Mouse (Mus musculus) spleen, postnatal 10 days (tissue): ENCODE measurements around the gene Dab1.

ENCODE experiments used
- DNase-seq, 2 experiments: peaks; one replicate each; pipeline ENCODE4 v3.0.0; 2021 to 2022; ENCODE audit warnings: low spot score in 2 of 2

The Dab1 gene

GRCm38 (mm10) chr4:104450645-104451044 lies 831.5 kb downstream of the Dab1 start:
- DNase-seq = no peak

GRCm38 (mm10) chr4:104452587-104452986 lies 833.4 kb downstream of the Dab1 start:
- DNase-seq = no peak

DNA sequence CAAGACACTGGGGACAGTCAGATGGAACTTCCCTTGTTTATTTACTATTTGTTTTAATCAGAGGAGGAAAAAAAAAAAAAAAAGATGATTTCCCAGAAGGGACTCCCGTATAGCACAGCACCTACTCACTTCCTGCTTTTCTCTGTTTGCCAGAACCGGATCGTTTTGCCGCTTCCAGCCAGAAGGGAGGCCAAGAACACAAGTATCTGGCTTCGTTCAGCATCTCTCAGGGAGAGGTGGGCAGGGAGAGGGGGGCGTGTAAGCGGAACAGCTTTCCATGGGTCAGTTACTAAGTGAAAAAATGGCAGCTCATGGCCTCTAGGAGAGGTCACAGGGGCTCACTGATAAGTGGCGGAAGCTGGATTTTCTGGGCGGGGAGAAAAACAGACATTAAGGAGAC lies 836.0 kb downstream of the Dab1 start:
- DNase-seq = no peak

- no peak for DNase-seq
Observed at GRCm38 (mm10) chr4:104455760-104456159, 836.6 kb downstream of the Dab1 start.

GRCm38 (mm10) chr4:104456173-104456873 lies 837.2 kb downstream of the Dab1 start:
- no peak for DNase-seq

GRCm38 (mm10) chr4:104458726-104459125 lies 839.6 kb downstream of the Dab1 start:
- no peak for DNase-seq

- no peak for DNase-seq
Observed at GRCm38 (mm10) chr4:104461106-104462011, 842.2 kb downstream of the Dab1 start.

- DNase-seq = no peak
Observed at GRCm38 (mm10) chr4:104462932-104463780, 844.0 kb downstream of the Dab1 start.

DNA sequence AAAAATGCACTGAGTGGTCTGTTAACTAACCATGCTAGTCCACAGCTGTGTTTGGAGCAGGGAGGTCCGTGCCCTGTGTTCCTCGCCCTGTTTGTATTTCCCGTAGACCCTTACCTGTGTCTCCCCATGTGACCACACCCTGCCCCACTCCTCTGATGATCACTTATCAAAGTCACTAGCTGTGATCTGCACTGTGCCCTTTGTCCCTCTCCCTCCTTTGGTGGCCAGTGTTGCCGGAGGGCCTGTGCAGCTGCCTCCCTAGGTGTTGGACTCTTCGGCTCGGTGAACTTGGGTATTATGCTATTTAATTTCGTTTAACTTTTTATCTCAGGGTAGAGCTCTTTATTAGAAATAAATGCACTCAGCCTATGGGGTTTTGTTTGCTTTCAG lies 844.6 kb downstream of the Dab1 start:
- no peak for DNase-seq

DNA sequence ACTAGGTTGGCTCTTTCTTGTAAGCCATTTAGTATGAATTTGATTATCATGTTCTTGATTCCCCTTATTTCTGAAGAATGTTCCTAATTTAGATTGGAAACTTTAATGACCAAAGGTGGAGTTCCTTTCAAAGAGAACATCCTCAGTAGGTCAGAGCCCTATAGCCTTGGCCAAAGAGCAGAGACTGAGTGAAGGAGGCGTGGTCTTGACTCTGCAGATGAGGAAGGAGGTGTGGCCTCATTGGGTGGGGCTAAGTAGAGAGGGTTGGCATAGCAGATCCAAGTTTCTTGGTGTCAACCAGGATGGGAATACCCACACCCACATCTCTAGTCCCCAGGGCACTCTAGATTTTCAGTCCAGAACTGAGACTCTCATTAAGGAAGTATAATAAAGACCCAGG lies 846.4 kb downstream of the Dab1 start:
- DNase-seq = no peak

- no peak for DNase-seq
Observed at GRCm38 (mm10) chr4:104468666-104469065, 849.5 kb downstream of the Dab1 start.

- DNase-seq = no peak
Observed at GRCm38 (mm10) chr4:104472915-104473314, 853.8 kb downstream of the Dab1 start.

DNA sequence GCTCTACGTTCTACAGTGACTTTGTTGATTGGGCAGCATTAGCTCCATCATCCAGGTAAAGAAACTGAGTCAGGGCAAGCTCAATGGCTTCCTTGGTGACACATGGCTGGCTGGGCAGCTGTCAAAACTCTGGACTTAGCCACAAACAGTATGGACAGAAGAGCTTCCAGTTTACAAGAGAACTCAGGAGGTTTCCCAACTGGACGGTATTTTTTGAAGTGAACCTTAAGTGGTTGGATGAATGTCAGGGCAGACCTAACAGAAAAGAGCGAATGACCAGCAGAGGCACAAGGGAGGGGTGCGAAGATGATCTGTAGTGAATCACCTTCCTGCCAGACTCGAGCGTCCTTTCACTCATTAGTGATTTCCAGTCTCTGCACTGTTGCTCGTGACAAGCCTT lies 857.7 kb downstream of the Dab1 start:
- DNase-seq = no peak

DNA sequence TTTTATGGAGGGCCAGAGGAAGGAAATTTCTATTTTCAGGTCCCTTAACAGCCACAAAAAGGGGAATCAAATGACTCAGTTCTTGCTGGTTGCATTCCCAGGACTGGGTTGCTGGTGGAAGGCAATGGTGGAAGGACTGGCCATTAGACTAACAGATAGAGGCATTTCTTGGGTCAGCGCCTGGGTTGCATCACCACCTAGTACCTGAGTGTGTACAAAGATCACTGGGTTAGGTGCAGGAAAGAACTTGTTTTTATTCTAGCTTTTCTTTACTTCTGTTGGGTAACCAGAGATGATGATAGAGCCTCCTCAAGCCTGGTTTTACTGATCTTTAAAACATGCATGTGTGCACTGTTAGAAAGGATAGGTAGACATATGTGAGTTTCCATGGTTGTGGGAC lies 864.8 kb downstream of the Dab1 start:
- no peak for DNase-seq

- DNase-seq = no peak
Observed at GRCm38 (mm10) chr4:104497221-104497620, 878.1 kb downstream of the Dab1 start.

DNA sequence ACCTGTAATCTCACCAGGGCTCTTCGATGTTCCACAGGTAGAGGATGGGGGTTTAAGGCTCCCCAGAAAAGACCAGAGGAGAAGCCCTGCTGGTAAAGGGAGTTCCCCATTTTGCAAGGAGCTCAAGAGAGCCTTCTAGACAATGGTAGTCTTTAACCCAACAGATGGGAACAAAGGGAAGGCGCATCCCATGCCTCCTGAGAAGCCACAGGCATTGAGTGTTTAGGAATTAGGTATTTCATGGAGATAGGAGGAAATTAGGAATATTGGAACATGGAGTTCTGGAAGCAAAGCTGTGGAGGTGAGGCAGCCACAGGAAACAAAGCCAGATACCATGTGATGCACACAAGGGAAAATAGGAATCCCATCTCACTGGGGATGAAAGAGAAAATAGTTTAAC lies 881.0 kb downstream of the Dab1 start:
- no peak for DNase-seq

DNA sequence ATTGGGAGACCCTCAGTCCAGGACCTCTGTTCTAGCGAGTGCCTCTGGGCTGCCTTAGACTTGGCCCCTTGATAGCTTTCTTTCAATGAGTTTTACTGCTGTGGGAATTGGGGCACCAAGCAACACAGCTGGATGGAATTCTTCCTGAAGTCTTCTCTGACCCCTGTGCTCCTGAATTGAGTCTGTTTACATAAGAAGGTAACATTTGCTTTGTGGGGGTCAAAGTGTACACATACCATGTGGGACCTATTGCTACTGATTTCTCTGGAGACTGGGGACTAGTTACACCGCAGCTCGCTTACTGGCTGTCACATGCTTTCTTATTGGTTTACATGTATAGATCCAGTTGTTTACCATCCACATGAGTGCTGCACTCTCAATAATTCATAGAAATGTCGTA lies 881.5 kb downstream of the Dab1 start:
- no peak for DNase-seq

GRCm38 (mm10) chr4:104501245-104501644 lies 882.1 kb downstream of the Dab1 start:
- no peak for DNase-seq

DNA sequence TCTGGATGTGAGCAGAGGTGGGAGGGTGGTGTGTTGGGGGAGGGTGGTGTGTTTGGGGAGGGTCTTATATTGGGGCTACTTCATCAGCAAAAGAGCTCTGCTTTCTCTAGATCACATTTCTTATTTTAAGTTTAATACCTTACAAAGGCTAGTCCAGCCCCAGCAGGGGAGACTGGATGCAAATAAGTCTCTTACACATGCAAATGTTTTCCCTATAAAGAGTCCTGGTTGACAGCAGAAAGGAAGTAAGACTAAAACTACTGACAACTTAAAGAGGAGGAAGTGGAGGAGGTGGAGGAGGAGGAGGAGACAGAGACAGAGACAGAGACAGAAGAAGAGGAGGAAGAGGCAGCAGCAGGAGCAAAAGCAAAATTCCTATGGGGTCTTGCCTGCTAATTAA lies 885.8 kb downstream of the Dab1 start:
- DNase-seq = no peak

DNA sequence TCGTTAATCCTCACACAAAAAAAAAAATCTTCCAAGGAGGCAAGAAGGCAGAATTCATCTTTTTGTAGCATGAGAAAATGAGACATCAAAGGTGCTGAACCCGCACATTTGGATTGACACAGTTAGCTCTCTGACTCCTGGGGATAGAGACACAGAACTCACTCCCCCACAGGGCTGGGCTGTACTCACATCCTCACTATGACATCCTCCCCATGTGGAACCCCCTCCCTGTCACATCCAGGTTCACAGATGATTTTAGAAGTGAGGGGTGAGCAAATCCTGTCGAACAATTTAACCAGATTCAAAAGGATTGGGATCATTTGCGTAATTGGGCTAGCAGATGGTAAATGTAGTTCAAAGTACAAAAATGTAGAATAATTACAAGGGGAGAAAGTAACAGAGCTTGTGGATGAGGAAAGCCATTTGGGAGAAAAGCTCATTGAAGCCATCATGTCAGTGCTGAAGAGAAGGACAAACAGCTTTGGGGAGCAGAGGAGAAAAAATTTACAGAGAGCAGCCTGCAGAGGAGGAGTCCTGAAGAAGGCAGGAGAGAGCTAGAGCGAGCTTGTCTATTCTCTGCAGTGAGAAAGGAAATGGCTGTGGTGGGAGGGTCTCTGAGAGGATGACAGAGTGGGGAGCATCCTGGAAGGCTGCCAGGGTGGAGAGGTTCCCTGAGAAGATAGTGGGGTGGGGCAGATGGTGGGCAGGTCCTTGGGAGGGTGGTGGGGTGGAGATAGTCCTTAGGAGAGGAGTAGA lies 890.2 kb downstream of the Dab1 start:
- DNase-seq = no peak

GRCm38 (mm10) chr4:104511855-104512254 lies 892.7 kb downstream of the Dab1 start:
- no peak for DNase-seq
